Mouse (Mus musculus) layer of hippocampus, adult 8-10 months (tissue): ENCODE data around the gene Calcb. TPM values are rescaled to one million over a fixed set of nuclear protein-coding genes. Genes with fewer than 3 reads are reported as not detected.
A peak's percentile ranks its signal among the peaks of the same experiment; 100 is the strongest.
"Not testable (repeated sequence)": the region's sequence is repeated elsewhere in the genome, so short reads cannot be mapped to it uniquely, and the experiment has no call there.

Source experiments
- DNase-seq, 2 experiments: peaks; one replicate each; pipeline ENCODE4 v3.0.0; 2022; ENCODE audit warnings: low spot score in 2 of 2
- total RNA-seq, 4 experiments: library from RNA; stranded (reverse); gene quantifications; 2 replicates each; pipeline ENCODE4 v1.2.4; 2022

Gene Calcb
- under 1 TPM in 3 of 4 experiments, not detected in 1; 0.45 to 0.51 (median 0.50) TPM for total RNA-seq

GRCm38 (mm10) chr7:114718300-114718699, at the start of gene Calcb:
Gene Calcb, plus strand, starts transcription at chr7:114718643.
- no peak for DNase-seq

- no peak for DNase-seq
Measured at GRCm38 (mm10) chr7:114671405-114671804, 47.0 kb upstream of the Calcb start.

GRCm38 (mm10) chr7:114672697-114673096, 45.7 kb upstream of the Calcb start:
- no peak for DNase-seq

- no peak for DNase-seq
Measured at GRCm38 (mm10) chr7:114692339-114692738, 26.1 kb upstream of the Calcb start.

- no peak for DNase-seq
Measured at GRCm38 (mm10) chr7:114700871-114701270, 17.6 kb upstream of the Calcb start.

DNA sequence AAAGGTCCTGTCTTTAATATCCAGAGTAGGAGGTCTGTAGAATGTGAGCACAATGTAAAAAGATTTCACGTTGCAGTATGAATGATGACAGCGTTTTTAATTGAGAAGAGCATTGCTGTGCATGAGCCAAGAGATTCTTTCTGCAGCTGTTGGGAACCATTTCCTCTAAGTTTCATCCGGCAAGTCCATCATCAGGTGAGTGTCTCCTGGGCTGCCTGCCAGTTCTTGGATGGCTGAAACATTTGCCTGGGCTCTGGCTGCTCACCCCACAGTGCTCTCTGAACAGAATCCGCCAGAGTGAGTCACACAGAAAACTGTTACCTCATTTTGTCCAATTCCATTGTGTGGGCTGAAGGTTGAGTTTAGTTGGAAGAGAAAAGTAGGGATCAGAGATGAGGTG, 11.7 kb upstream of the Calcb start:
- DNase-seq, result no peak

DNA sequence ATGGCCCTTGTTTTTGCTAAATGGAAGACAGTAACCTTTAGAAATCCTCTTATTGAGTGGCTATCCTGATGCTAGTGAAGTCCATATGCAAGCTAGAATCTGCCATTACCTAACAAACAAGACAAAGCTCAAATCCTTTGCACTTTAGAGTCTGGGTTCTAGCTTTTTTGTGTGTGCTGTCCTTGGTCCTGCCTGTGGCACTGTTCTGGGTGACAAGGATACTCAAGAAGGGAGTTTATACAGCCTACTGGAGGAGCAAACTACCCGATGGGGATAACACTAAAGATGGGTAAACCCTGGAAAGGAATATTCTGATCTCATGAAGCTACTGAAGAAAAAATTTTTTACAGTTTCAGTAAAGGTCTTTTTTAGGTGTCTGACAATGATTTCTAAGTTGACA, 11.0 kb upstream of the Calcb start:
- no peak for DNase-seq

DNA sequence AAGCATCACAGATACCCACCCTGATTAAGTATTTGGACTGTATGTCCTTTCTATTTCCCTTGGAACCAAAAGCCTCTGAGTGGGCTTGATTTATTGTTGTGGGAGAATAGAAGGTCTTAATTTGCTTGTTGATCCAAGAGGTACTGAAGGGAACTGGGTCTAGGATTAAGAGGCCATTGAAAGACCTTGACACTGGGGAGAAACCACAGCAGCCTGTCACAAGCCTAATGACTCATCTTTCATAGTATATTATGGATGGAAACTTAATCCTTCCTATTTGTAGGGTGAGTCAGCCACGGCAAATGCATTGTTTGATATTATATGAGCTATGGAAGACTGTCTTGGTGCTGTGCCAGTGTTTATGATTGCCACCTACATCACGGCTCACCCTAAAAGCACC, 8.0 kb upstream of the Calcb start:
- no peak for DNase-seq

GRCm38 (mm10) chr7:114712523-114712922, 5.9 kb upstream of the Calcb start:
- no peak for DNase-seq

- peak in 1 of 2 experiments; percentile 6 for DNase-seq
Measured at GRCm38 (mm10) chr7:114719381-114720131, 1.1 kb downstream of the Calcb start.

DNA sequence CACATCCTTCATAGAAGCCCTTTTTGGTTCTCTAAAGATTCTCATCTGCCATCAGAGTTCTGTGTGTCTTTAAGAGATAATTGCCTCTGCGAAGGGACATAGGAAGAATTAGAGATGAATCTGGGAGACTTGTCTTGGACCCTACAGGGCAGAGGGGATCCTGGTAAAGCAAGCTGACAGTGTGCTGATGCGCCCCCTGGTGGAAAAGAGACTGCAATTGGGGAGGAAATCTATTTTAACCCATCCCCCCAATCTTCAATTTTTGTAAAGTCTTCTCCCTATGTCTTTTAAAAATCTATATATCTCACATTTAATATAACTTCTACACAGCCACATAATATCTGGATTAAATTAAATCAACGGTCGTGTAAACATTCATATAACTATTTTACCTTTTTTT, 11.3 kb downstream of the Calcb start:
- not testable (repeated sequence) for DNase-seq

DNA sequence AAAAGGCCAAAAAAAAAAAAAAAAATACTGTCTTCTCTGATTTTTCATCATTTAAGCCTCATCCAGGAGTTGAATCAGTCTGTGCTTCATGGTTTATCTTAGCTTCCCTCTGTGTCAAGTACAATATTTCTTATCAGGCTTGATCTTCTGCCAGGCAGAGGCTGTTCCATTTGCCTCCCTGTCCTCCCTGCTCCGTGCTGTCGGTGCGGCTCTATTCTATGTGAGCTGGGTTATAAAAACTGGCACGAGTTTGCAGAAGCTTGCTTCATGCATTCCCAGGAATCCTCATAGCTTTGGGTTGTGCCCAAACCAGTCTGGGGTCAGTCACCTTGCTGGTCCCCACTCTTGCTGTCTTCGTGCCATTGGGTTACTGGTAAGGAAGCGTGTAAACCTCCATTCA, 12.7 kb downstream of the Calcb start:
- DNase-seq, result no peak

GRCm38 (mm10) chr7:114731700-114732099, 13.3 kb downstream of the Calcb start:
- not testable (repeated sequence) for DNase-seq

DNA sequence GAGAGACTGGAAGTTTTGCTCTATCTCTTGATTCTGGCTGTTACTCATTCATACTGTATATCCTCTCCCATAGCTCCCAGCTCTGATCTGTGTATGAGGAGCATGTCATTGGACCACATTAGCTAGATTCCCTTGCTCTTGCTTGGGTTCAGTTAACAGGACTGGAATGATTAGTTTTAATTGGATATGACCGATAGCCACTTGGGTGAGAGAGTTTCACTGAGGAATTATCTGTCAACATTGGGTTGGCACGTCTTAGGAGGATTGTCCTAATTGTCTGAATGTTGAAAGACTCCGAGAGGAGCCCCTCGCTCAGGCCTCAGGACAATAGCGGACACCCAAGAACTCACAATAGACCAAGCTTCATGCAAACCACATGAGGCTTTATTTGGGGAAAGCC, 17.8 kb downstream of the Calcb start:
- no peak for DNase-seq

DNA sequence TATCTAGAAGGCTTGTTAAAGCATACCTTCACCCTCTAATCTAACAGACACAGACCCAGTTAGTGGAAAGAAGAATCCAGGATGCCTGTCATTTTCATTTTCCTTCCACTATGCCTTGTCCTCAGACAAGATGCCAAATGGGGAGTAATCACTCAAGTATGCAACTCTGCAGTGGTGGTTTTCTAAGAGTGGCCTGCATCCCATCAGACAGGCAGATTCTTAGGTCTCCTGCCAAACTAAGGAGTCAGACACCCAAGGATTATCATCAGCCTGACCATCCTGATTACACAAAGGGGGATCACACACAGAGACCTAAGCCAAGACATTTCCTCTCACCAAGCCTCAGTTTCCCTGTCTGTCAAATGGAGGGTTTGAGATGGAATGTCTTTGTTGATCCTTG, 19.7 kb downstream of the Calcb start:
- no peak for DNase-seq

- no peak for DNase-seq
Measured at GRCm38 (mm10) chr7:114740360-114741165, 22.1 kb downstream of the Calcb start.

DNA sequence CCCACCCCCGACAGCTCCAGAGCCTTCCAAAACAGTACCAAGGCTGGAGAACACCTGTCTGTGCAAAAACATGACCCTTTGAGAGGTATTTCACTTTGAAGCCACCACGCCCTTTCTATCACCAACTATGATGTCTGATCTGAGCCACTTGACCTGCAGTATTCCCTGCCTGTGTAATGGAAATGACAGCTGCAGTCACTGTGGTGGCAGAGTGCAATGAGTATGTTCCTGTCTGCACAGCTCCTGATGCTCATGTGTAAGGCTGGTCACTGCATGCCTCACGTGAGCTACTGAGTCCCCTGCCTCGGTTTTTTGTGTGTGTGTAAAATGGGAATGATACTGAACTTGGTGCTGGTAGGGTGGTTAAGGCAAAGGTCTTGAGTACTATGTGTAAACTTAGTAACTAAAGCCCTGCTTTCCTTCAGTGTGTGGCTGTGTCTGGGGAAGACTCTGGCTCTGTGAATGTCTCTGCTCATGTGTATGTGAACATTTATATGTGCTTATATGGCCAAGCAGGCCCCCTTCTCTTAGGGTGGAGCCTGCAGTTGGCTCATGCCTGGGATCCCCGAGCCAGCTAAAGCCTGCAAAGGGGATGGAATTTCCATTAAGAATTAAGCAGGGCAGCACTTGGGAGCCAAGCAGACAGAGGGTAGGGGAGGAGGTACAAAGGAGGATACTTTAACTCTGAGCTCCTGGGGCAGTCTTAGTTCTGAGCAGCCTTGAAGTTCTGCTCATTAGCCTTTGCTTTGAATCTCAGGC, 24.8 kb downstream of the Calcb start, which contains the start of gene Insc:
TSS of gene Insc (plus strand) at position 673 of the 759 bp plus-strand sequence.
- DNase-seq, result no peak

GRCm38 (mm10) chr7:114744639-114745245, 26.3 kb downstream of the Calcb start:
- no peak for DNase-seq

DNA sequence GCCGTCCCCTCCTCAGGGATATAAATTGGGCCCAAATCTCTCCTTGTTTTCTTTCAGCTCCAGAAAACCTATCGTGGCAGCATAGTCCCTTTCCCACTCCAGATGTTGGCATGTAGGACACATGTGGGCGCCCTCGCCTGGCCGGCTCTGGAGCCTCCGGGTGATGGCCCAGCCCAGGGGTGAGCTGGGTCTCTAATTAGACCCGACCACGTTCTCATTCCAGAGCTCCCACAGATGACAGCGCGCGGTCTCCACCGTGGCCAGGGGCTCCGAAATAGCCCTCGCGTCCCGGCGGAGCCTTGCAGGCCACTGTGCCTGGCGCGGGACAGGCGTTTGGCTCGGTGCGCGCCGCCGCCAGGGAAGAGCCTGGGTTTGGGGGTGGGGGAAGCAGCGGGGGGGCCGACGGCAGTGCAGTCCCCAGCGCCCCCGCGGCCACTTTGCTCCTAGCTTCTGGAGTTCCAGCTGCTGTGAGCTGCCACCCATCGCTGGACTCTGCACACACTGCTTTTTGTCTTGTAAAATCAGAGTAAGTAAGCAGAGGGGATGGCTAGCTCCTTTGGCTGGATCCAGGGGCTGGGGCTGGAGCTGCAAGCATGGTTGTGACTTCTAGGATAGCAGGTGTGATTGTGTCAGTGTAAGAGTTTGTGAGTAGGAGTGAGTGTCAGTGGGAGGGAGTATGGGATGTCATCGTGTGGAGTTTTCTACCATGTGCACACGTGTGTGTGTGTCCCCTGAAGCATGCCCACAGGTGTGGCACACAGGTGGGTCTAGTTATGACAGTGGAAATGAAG, 27.2 kb downstream of the Calcb start:
- DNase-seq, result peak; percentile 18 to 35

- DNase-seq, result peak; percentile 19 to 68
Measured at GRCm38 (mm10) chr7:114747596-114747995, 29.2 kb downstream of the Calcb start.

- no peak for DNase-seq
Measured at GRCm38 (mm10) chr7:114748239-114748638, 29.8 kb downstream of the Calcb start.
